Mouse (Mus musculus): Measurements from ENCODE around the gene Cnga3. TPM values are rescaled to one million over a fixed set of nuclear protein-coding genes. Genes with fewer than 3 reads are reported as not detected.

Gene Cnga3
- polyA plus RNA-seq, 1 experiment from 2014 or later, result 0.19 TPM

DNA sequence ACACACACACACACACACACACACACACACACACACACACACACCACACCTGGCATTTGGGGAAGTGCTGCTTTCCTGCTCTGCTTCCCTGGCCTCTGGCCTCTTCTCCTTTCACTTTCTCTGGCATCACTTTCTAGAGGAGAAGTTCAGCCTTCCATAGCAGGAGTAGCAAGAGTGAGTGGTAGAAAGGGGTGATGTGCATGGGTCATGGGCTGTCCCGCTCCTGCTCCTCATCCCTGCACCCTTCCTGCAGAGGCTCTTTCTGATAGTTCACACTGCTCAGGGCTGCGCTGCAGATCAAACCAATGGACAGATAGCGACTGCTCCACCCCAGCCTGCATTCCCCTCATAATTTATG is 94.5 kb downstream of the Cnga3 start:
- H3K4me1 ChIP-seq, result no peaks in the 10 kb centered on the region
- H3K27ac ChIP-seq (replicated peaks), result no peak overlapping the region
- ATAC-seq (replicated peaks), result no peak
- H3K27me3 ChIP-seq, result no peaks in the 10 kb centered on the region
- no peaks in the 10 kb centered on the region for H3K36me3 ChIP-seq
- H3K9ac ChIP-seq (replicated peaks), result no peak overlapping the region
- H3K9me3 ChIP-seq, result no peaks in the 10 kb centered on the region
- H3K4me3 ChIP-seq, result no peak overlapping the region
- 95% methylated on average over 3 of the region's 3 CpGs for WGBS
- no peak overlapping the region for H3K4me2 ChIP-seq (replicated peaks)

DNA sequence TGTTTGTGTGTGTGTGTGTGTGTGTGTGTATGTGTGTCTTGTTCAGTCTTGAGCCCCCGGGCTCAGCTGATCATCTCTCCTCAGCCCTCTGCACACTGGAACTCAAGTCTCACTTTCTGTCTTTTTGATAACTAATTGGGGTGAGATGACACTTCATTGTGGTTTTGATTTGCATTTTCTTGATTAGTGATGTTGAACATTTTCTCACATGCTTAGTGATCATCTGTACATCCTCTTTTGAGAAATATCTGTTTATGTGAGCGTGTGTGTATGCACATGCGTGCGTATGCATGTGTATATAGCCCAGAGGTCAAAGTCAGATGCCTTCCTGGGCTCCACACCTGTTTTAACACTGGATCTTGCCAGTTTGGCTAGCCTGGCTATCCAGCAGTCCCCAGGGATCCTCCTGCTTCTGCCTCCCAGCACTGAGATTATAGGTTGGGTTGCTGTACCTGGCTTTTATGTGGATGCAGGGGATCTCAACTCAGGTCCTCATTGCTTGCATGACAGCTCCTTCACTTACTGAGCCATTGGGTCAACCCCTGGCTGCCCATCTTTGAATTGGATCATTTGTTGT is 95.8 kb downstream of the Cnga3 start:
- ATAC-seq (replicated peaks), result no peak
- H3K36me3 ChIP-seq, result no peaks in the 10 kb centered on the region

More for the DNA sequence above, 95.8 kb downstream of the Cnga3 start:
- H3K4me3 ChIP-seq, result no peak overlapping the region
- no peaks in the 10 kb centered on the region for H3K9me3 ChIP-seq
- no peak overlapping the region for H3K27ac ChIP-seq (replicated peaks)
- 95% methylated on average over 4 of the region's 4 CpGs for WGBS
- H3K4me2 ChIP-seq (replicated peaks), result no peak overlapping the region
- no peak overlapping the region for H3K9ac ChIP-seq (replicated peaks)
- no peaks in the 10 kb centered on the region for H3K27me3 ChIP-seq
- H3K4me1 ChIP-seq, result no peaks in the 10 kb centered on the region

Other genes starting within 250 kb of the Cnga3 start
- gene Vwa3b, start 187.8 kb upstream of the Cnga3 start, polyA plus RNA-seq (2015; fragmentation: Nextera tagmentation; extraction: Ambion mirVana), result 1.0 and 1.4 TPM in 2 replicates
- 55.0 and 56.0 TPM in 2 replicates for gene Inpp4a, start 85.4 kb downstream of the Cnga3 start, polyA plus RNA-seq (2015; fragmentation: Nextera tagmentation; extraction: Ambion mirVana)
- gene Coa5, start 215.7 kb downstream of the Cnga3 start, polyA plus RNA-seq (2015; fragmentation: Nextera tagmentation; extraction: Ambion mirVana), result 53.0 and 56.6 TPM in 2 replicates
- gene Unc50, start 215.7 kb downstream of the Cnga3 start, polyA plus RNA-seq (2015; fragmentation: Nextera tagmentation; extraction: Ambion mirVana), result 126 and 128 TPM in 2 replicates